Mouse (Mus musculus) central nervous system, embryonic 18 days (tissue): ENCODE measurements around the gene Csf3. TPM values are rescaled to one million over a fixed set of nuclear protein-coding genes. Genes with fewer than 3 reads are reported as not detected.

ENCODE experiments used
- polyA plus RNA-seq: library from polyadenylated mRNA; depleted of rRNA; stranded (reverse); fragments of >200 nt; gene quantifications from 2 replicates; pipeline ENCODE4 v1.2.3, GENCODE M21; 2012; rRNA removed

Csf3 gene
- not detected in 2 replicates for polyA plus RNA-seq

DNA sequence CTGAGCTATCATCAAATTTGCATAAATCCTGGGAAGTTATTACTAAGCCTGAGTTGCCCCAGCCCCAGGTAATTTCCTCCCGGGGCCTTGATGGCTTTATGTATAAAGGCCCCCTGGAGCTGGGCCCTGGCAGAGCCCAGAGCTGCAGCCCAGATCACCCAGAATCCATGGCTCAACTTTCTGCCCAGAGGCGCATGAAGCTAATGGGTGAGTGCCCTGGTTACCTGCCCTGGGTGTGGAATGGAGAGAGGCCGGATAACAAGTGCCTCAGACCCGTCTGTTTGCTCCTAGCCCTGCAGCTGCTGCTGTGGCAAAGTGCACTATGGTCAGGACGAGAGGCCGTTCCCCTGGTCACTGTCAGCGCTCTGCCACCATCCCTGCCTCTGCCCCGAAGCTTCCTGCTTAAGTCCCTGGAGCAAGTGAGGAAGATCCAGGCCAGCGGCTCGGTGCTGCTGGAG is at the start of gene Csf3:
Gene Csf3 (plus strand): TSS at position 51 of the 458 bp plus-strand sequence.

DNA sequence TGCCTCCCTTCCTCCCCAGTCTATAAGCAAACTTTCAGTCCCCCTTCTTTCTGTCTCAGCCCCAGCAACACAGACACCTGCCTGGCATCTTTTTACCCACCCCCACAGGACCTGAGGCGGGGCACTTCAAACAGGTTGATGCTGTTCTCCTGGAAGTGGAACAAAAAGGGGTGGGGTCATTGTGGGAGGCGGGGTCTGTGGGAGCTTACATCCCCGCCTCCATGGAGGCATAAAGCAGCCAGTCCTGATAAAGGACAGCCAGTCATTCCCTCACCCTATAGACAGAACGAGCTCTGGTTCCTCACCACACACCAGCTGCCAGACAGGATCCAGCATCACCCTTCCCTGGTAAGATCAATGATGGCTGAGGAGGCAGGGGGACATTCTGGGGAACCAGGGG is 37.0 kb upstream of the Csf3 start, which contains the start of gene Gsdma:
Gene Gsdma (plus strand): TSS at position 261 of the 400 bp plus-strand sequence.

DNA sequence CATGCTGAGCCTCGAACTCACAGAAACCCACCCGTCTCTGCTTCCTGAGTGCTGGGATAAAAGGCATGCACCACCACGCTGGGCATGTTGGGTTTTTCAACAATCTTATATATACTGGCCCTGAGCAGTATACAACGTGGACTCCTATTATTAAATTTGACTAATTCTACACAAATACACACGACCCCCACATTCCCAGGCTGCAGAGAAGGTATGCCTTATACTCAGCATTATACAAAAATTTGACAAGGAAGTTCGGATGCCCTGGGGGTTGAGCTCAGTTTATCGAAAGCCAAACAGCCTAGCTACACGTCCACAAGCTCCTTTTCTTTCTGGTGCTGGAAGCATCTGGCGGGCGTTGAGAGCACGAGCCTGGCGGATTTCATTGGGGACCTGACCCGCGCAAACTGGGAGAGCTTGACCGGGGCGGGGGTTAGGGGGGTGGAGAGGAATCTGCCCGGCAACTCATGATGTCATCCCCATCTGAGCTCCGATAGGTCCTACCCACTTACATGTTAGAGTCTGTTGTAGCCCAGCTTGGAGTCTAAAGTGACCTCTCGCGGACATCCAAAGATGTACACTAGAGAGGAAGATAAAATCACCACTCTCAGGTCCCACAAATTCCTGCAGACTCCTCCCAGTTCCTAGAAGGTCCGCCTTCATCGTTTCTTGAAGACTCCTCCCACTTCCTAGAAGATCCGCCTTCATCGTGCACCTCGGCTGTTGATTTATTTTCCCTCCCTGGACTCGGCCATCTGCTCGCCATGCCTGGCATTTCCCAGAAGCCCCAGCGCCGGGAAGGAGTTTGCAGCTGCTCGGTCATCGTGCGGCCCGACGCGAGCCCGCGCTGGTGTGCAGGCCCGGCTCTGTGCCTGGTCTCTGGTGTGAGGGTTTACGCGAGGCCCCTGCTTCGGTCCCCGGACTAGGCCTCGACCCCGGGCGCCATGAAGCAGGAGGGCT is 19.0 kb upstream of the Csf3 start, which contains the start of gene Psmd3:
Gene Psmd3 (plus strand): TSS at position 769 of the 960 bp plus-strand sequence.

DNA sequence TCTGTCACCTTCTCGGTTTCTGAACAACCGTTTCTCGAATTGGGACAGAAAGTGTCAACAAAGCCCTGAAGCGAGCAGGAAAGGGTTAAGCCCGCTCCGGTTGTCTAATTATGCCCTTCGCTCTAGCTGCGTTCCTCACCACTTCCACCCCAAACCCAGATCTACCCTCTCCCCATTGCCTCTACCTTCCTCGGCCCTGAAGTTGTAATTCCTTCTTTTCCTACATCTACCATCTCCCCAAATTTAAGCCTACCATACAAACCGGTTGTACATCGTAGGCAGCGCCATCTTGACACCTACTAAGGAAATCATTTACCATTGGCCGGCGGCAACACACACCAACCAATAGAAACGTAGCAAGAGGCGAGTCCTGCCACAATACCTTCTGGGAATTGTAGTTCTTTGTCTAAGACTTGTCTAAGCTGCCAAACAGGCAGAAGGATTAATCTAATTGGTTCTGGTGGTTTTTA is 28.1 kb downstream of the Csf3 start, which contains the start of gene Med24:
Gene Med24 (minus strand): TSS at position 317 of the 470 bp plus-strand sequence.

DNA sequence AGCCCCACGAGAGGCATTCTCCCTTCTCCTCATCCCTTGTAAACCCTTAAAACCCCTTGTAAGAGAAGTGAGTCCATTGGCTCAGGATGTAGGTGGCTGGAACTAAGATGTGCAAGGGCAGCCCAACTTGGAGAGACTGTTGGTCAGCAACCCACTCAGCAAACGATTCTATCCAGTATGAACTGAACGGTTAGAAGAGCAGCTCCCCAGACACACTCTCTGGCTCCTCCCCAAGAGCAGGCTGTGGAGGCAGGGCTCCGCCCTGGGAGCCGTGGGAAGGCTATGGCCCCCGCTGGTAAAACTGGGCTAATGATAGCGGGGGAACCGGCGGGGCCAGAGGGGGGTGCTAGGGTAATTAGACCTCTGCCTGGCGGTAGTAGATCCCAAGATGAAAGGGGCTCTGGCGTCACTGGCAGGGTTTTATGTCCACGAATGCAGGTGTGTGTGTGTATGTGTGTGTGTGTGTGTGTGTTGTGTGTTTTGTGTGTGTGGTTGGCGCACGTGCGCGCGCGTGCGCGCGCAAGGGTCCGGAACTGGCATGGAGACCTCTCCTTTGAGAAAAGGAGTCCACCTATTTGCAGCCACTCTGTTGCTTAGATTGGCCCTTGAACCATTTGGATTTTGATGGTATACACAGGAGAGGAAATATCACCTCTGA is 39.5 kb downstream of the Csf3 start, which contains the start of gene Thra:
Gene Thra (plus strand): TSS at position 246 of the 658 bp plus-strand sequence.

Other genes starting within 250 kb of the Csf3 start
- 0.08 and 0.10 TPM in 2 replicates for gene Ikzf3, start 155.2 kb upstream of the Csf3 start, polyA plus RNA-seq
- gene Zpbp2, start 150.2 kb upstream of the Csf3 start, polyA plus RNA-seq: 0.11 and 0.23 TPM in 2 replicates
- 105 and 111 TPM in 2 replicates for gene Ormdl3, start 113.9 kb upstream of the Csf3 start, polyA plus RNA-seq
- not detected in 2 replicates for gene Lrrc3c, start 103.0 kb upstream of the Csf3 start, polyA plus RNA-seq
- gene Gm12355, start 75.6 kb upstream of the Csf3 start, polyA plus RNA-seq: 0.23 and 0.32 TPM in 2 replicates
- not detected in 2 replicates for gene Gsdma3, start 74.9 kb upstream of the Csf3 start, polyA plus RNA-seq
- not detected in 2 replicates for gene Gsdma2, start 54.5 kb upstream of the Csf3 start, polyA plus RNA-seq
- 0.01 TPM in 1 of 2 replicates, not detected in the other for gene Gsdma, start 36.9 kb upstream of the Csf3 start, polyA plus RNA-seq
- gene Psmd3, start 18.7 kb upstream of the Csf3 start, polyA plus RNA-seq: 177 and 191 TPM in 2 replicates
- gene Med24, start 28.2 kb downstream of the Csf3 start, polyA plus RNA-seq: 119 and 126 TPM in 2 replicates
- gene Thra, start 39.4 kb downstream of the Csf3 start, polyA plus RNA-seq: 1,068 and 1,110 TPM in 2 replicates
- gene Nr1d1, start 74.1 kb downstream of the Csf3 start, polyA plus RNA-seq: 4.5 and 5.2 TPM in 2 replicates
- 94.0 and 95.7 TPM in 2 replicates for gene Msl1, start 94.3 kb downstream of the Csf3 start, polyA plus RNA-seq
- gene Casc3, start 103.6 kb downstream of the Csf3 start, polyA plus RNA-seq: 51.0 and 55.2 TPM in 2 replicates
- gene Rapgefl1, start 135.5 kb downstream of the Csf3 start, polyA plus RNA-seq: 50.2 and 56.1 TPM in 2 replicates
- 9.4 and 10.4 TPM in 2 replicates for gene Wipf2, start 162.4 kb downstream of the Csf3 start, polyA plus RNA-seq
- 1.8 and 2.7 TPM in 2 replicates for gene Cdc6, start 206.5 kb downstream of the Csf3 start, polyA plus RNA-seq
- gene Rara, start 226.6 kb downstream of the Csf3 start, polyA plus RNA-seq: 7.2 and 8.4 TPM in 2 replicates